Mouse (Mus musculus) R1 (cell line): Measurements from ENCODE around the gene Fignl1.

ENCODE experiments used
- DNase-seq: peaks from one replicate; pipeline ENCODE4 v3.0.0-alpha.2; 2018; ENCODE audit warnings: low read depth, low spot score

Gene Fignl1

DNA sequence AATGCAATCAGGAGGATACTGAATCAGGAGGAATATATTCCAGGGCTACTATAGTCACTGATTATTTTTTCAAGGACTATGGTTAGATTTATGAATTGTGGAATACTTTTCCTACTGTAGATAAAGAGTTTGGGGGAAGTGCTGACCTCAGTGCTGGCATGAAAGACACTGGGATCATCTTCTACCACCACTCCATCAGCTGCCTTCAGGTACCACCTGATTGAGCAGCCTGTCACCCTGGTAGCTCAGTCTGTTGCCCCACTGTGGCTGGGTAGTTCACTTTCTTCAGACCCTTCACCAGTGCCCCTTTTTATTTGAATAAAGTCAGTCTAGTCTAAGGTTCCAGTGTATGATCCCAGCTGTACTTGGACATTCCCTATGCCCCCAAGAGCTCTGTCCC is 42.0 kb downstream of the Fignl1 start:
- no peak for DNase-seq

DNA sequence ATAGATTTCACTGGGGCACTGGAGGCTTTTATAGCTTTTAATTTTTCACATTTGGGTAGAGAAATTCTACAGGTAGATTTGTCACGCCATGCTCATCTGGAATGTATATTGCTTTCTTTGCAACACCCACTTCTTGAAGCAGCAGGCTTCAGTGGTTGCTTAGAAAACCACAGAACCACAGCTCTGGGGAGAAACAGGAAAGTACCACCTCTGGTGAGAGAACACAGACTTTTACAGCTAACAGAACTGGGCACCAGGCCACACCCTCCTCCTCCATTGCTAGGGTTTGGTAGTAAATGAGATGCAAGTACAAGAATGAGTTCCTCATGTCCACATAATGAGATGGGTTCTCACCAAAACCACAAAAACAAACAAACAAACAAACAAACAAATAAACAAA is 42.7 kb downstream of the Fignl1 start:
- no peak for DNase-seq

- DNase-seq = no peak
These were observed 43.3 kb downstream of the Fignl1 start for GRCm38 (mm10) chr11:11765414-11765813.

- DNase-seq = no peak
These were observed 45.5 kb downstream of the Fignl1 start for GRCm38 (mm10) chr11:11763211-11763666.

DNA sequence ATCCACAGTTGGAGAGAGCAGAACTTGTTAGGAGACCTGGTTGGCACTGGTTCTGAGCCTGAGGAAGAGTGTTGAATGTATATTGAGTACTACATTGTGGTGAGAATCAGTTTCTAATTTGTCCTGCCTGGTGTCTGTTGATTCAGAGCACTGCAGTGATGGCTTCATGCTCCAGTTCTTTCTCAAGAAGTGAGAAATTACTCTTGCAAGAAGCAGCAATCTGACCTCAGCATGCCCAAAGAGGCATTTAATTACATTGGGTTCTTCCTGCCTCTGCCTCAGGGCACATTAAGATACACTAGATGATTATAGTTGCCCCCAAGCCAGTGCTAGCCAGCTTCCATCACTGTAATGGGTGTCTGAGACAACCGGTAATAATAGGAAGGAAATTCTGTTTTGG is 49.9 kb downstream of the Fignl1 start:
- DNase-seq = no peak

GRCm38 (mm10) chr11:11758121-11758520 is 50.6 kb downstream of the Fignl1 start:
- no peak for DNase-seq

GRCm38 (mm10) chr11:11752859-11753258 is 55.9 kb downstream of the Fignl1 start:
- no peak for DNase-seq

- no peak for DNase-seq
These were observed 57.7 kb downstream of the Fignl1 start for GRCm38 (mm10) chr11:11751091-11751490.

DNA sequence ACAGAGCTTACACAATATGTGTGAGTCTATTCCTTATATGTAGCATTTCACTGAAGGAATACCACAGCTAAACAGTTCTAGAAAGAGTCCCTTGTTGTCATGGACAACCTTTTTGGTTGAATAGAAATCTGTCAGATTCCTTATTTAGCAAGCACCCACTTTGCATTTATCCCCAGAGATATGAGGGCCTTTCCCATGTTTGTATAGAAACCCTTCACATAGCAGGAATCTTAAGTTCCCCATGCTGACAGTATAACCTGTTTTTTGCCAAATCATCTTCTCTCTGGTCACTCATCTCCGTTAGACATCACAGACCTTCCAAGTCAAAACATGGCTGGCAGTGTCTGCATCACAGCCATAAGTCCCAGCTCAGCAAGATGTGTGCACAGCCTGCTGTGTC is 64.5 kb downstream of the Fignl1 start:
- DNase-seq = no peak

DNA sequence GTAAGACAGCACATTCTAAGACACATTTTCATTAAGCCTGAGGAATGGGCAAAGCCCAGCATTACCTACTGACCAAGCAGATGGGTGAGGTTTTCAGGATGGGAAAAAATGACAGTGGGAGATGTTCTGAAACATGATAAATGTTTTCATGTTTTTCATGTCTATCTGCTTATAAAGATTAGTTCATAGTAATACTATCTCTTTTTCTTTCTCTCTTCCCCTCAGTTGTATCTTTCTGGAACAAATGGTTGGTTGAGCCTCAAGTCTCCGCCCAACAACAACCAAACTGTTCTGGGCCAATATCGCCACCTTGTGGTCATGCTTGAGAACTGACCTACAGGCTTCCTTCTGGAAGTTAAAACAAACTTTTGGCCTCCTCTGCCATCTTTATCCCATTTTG is 66.1 kb downstream of the Fignl1 start:
- peak; percentile 68 for DNase-seq

DNA sequence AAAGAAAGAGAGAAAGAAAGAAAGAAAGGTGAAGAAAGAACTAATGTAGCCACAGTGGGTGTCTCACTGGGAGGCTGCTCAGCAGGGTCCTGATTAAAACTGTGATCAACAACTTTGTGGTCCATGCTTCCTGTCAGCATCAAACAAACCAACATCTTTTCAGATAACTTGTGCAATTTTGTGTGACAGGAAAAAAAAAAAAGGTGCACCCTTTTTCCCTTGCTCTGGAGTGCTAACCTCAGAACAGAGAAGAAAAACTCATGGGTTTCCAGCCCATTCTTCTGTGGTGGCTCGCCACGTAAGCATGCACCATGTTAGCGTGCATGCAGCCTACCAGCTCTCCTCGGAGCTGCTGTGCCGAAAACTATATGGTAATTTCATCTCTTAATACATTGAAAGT is 67.2 kb downstream of the Fignl1 start:
- DNase-seq = no peak

DNA sequence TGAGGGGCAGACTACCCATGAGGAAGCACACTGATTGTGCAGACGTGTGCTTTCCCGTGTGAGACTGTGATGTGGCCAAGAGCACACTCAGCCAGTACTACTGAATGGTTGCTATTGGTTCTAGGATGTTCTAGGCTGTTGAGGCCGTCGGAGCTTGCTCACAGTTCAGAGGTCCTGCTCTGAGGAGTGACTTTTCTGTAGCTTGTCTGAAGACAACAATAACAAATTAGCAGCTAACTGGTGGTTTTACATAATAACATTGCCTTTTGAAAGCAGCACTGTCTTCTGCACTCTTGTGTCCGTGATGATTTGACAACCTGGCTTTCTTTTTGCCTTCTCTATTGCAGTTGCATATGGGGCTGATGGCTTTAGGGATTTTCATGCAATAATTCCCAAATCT is 68.2 kb downstream of the Fignl1 start:
- no peak for DNase-seq

GRCm38 (mm10) chr11:11739054-11739453 is 69.7 kb downstream of the Fignl1 start:
- no peak for DNase-seq

- no peak for DNase-seq
These were observed 71.2 kb downstream of the Fignl1 start for GRCm38 (mm10) chr11:11737562-11737961.
